Mouse (Mus musculus) ES-CJ7 (cell line): ENCODE measurements around the gene Fbxo30.
A peak's percentile ranks its signal among the peaks of the same experiment; 100 is the strongest.

Experiments
- DNase-seq: peaks from one replicate; pipeline ENCODE4 v3.0.0; 2011; ENCODE audit warnings: low read depth, low spot score

Fbxo30 gene

DNA sequence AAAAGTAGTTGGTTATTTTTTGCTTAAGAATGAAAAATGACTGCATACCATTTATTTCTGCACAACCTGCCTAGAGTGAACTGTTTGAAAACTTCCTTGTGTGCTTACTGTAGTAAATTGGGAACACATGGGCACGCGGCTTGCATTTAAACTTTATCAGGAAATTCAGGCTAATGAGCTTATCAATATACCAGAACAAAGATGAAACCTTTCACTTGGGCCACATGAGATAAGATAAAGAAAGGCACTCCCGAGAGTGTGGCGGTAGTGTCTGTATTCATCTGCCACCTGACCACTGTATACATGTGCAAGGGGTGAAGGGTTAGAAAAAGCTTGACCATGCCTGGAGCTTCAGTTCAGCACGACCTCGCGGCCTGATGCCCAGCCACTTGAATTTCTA is 41.2 kb downstream of the Fbxo30 start:
- no peak for DNase-seq

DNA sequence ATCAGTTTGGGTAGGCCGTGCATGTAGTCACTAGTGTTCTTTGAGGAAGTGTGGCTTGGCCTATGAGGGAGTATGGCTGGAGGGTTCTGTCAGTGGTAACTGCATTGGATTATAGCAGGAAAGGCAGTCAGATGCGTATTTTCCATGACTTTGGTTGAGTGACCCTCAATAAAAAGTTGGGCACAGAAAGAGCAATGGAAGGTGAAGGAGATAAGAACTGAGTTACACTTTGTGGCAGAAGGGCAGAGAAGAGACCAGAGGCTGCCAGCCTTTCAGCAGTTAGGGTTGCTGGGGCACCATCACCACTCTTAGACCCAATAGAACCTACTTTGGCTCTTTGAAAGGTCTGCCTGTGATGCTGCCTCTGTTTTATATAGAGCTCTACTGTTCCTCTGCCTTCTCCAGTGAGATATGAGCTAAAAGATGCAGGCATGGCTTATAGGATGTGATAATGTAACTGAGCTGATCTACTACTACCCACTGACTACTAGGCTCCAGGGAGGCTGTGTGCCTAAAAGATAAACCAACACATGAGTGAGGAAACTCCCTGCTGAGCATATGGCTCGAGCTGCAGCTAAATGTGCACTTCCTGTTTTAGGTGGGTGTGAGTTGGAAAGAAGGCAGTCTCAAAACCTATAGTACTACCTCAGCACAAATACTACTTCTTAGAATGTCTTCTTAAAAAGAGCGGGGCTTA is 42.2 kb downstream of the Fbxo30 start:
- DNase-seq: no peak

DNA sequence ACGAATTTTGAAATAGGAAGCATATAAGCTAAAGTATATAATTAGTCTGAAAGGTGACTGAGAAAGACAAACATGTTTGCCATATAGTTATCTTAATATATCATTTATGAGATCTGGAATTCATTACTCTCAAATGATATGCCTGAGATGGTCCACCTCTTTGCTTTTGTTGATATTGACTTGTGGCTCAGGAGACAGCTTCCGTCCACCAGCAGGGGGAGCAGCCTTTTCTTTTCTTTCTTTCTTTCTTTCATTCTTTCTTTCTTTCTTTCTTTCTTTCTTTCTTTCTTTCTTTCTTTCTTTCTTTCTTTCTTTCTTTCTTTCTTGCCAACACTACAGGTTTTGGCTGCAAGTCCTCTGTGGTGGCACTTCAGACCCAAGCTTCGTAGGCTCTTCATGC is 45.4 kb downstream of the Fbxo30 start:
- no peak for DNase-seq

DNA sequence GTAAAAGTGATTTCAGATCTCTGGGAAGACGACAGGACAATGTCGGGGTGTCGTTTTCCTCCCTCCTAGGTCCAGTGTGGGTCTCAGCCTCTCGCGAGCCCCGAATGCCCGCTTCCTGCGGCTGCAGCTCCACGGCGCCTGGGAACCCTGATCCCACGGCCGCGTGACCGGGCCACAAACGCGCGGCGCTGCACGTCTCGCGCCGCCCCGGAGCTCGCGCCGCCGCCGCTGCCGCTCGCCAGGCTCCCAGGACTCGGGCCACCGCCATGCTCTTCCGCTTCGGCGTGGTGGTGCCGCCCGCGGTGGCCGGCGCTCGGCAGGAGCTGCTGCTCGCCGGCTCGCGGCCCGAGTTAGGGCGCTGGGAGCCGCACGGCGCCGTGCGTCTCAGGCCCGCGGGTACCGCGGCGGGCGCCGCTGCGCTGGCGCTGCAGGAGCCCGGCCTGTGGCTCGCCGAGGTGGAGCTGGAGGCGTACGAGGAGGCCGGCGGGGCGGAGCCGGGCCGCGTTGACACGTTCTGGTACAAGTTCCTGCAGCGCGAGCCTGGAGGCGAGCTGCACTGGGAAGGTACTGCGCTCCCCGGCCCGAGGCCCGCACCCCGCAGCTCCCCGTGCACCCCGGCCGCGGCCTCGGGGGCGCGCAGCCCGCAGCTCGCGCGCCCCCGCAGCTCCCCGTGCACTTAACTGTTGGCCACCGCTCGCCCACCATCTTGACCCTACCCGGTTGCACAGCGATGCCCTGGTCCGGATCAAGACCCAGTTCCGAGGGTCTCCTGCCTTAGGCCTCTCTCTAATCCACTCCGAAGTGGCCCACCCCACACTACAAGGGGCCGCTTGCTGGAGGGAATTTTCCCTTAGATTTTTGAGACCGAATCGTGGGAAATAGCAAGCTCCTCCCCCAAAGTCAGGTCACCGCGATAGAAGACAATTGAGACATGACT is 62.3 kb downstream of the Fbxo30 start, which contains the start of gene Epm2a:
Gene Epm2a (plus strand): TSS at position 200 of the 937 bp plus-strand sequence.
- peak; percentile 77 for DNase-seq

DNA sequence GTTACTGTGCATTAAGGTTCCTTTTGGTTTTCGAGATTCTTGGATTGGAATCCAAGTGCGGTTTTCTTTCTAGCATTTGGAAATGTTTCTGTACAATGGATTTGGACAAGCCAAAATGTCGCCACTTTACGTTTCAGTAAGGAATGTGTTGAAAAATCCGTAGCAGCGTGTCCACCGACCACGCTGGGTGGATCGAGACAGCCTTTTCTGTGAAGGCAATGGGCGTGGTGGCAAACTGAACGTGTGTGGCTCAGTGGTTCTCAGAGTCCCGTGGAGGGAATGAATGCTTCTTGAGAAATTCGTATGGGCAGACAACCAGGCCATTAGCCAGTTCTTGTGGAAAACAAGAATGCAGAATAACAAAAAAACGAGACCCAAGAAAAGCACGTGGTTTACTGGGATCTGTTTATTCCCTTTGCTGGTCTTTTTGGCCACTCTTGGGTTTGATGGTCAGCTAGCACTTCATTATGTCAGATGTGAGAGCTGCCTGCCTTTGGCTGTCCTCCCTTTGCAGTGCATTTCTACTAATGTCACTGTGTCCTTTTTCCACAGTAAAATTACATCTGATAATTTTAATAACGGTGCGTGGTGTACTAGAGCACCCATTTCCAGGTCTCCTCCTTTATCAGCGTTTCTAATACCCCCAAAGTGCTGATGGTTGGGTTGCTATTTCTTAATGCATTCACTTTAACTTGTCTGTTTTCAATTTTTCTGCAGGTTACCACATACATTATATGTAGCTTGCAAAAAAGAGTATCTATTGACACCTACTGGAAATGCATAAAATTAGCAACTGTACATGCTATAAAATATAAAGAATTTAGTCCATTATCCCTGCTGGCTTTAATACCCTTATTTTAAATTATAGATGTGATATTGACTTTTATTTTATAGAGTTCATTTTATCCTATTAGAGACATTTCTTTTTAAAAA is 63.7 kb downstream of the Fbxo30 start:
- DNase-seq: peak; percentile 37
